Mouse (Mus musculus) CH12.LX (cell line): Measurements from ENCODE around the gene Vmac. TPM values are rescaled to one million over a fixed set of nuclear protein-coding genes. Genes with fewer than 3 reads are reported as not detected.

ENCODE experiments used
- DNase-seq: peaks from one replicate; pipeline ENCODE4 v3.0.0-alpha.2; 2013; ENCODE audit errors: extremely low read depth
- H3K27ac ChIP-seq: 2 replicates; pipeline ENCODE4 v1.5.1; 2012; ENCODE audit warnings: low read depth, mild to moderate bottlenecking, control low read depth, moderate library complexity; ENCODE audit not compliant: insufficient read depth
- H3K27me3 ChIP-seq: replicated peaks from 2 replicates; pipeline ENCODE3; 2012; ENCODE audit warnings: inconsistent platforms
- H3K36me3 ChIP-seq, 2 experiments: replicated peaks in 1 of 2; 2 replicates each; pipeline versions ENCODE3 to v1.6.1; 2012; ENCODE audit warnings: inconsistent platforms in 1 of 2, low read length in 1 of 2, mild to moderate bottlenecking in 1 of 2, mixed read lengths in 1 of 2, moderate library complexity in 1 of 2; ENCODE audit not compliant: control insufficient read depth in 1 of 2, insufficient read depth in 1 of 2
- H3K4me1 ChIP-seq, 2 experiments: 2 replicates each; pipeline ENCODE4 v1.6.1; 2012; ENCODE audit warnings: inconsistent platforms in 1 of 2, moderate library complexity in 1 of 2; ENCODE audit not compliant: insufficient read depth in 2 of 2, control insufficient read depth in 1 of 2
- H3K4me2 ChIP-seq: 2 replicates; pipeline ENCODE4 v1.6.1; 2012; ENCODE audit warnings: low read depth, mild to moderate bottlenecking, control low read depth; ENCODE audit not compliant: poor library complexity, insufficient read depth, severe bottlenecking
- H3K4me3 ChIP-seq, 3 experiments: fragments of 150-350 bp in 1 of 3; sonication (generic) in 1 of 3; replicated peaks in 1 of 3; 2 replicates each; pipeline versions ENCODE3 to v1.5.1; 2011 to 2012; ENCODE audit warnings: low read depth in 2 of 3, low read length in 2 of 3, mild to moderate bottlenecking in 2 of 3, moderate library complexity in 2 of 3, control low read depth in 1 of 3, improper control_type of control experiment in 1 of 3, inconsistent platforms in 1 of 3, mixed read lengths in 1 of 3; ENCODE audit not compliant: poor library complexity in 1 of 3
- H3K79me2 ChIP-seq: replicated peaks from 2 replicates; pipeline ENCODE4 v1.6.1; 2012; ENCODE audit warnings: mild to moderate bottlenecking, moderate library complexity; ENCODE audit not compliant: control insufficient read depth, poor library complexity, insufficient read depth, severe bottlenecking; ENCODE audit errors: extremely low read depth
- H3K9ac ChIP-seq: 2 replicates; pipeline ENCODE4 v1.6.1; 2012; ENCODE audit warnings: low read depth, mild to moderate bottlenecking, control low read depth, moderate library complexity; ENCODE audit not compliant: insufficient read depth
- H3K9me3 ChIP-seq: replicated peaks from 2 replicates; pipeline ENCODE3; 2012; ENCODE audit warnings: low read length, inconsistent platforms, mixed read lengths
- BHLHE40 ChIP-seq: IDR thresholded peaks from 2 replicates; pipeline ENCODE4 v1.6.1; 2011; ENCODE audit warnings: mild to moderate bottlenecking, low read depth, low read length, improper control_type of control experiment
- IRF4 ChIP-seq: IDR thresholded peaks from 2 replicates; pipeline ENCODE4 v1.6.1; 2014; ENCODE audit warnings: low read depth, mild to moderate bottlenecking, inconsistent platforms, low read length, improper control_type of control experiment
- JUN ChIP-seq: IDR thresholded peaks from 2 replicates; pipeline ENCODE4 v1.6.1; 2011; ENCODE audit warnings: low read depth, mild to moderate bottlenecking, low read length, improper control_type of control experiment, moderate library complexity; ENCODE audit not compliant: insufficient read depth
- MYC ChIP-seq: IDR thresholded peaks from 2 replicates; pipeline ENCODE4 v1.6.1; 2011; ENCODE audit warnings: low read depth, mild to moderate bottlenecking, improper control_type of control experiment, low read length
- NRF1 ChIP-seq: IDR thresholded peaks from 2 replicates; pipeline ENCODE4 v1.6.1; 2014; ENCODE audit warnings: low read depth, mild to moderate bottlenecking, inconsistent platforms, low read length, improper control_type of control experiment, moderate library complexity
- PAX5 ChIP-seq: IDR thresholded peaks from 2 replicates; pipeline ENCODE4 v1.6.1; 2012; ENCODE audit warnings: low read length, inconsistent platforms, mixed read lengths
- POLR2A ChIP-seq: IDR thresholded peaks from 2 replicates; pipeline ENCODE4 v1.6.1; 2011; ENCODE audit warnings: low read depth, mild to moderate bottlenecking, improper control_type of control experiment, low read length
- SMC3 ChIP-seq: IDR thresholded peaks from 2 replicates; pipeline ENCODE4 v1.6.1; 2011; ENCODE audit warnings: low read depth, low read length, improper control_type of control experiment
- UBTF ChIP-seq: IDR thresholded peaks from 2 replicates; pipeline ENCODE4 v1.6.1; 2012; ENCODE audit warnings: low read depth, mild to moderate bottlenecking, inconsistent platforms, low read length, improper control_type of control experiment, moderate library complexity
- USF1 ChIP-seq: IDR thresholded peaks from 2 replicates; pipeline ENCODE4 v1.6.1; 2014; ENCODE audit warnings: low read depth, mild to moderate bottlenecking, inconsistent platforms, low read length, improper control_type of control experiment
- ZNF384 ChIP-seq: IDR thresholded peaks from 2 replicates; pipeline ENCODE4 v1.6.1; 2012; ENCODE audit warnings: low read depth, low read length, improper control_type of control experiment, inconsistent platforms
- dilution Hi-C: fragments of 300-500 bp; cut with MboI; formaldehyde crosslinking; loops from 2 replicates; pipeline ENCODE4 v1.14.3; 2020; ENCODE audit warnings: low sequenced_read_pairs; ENCODE audit not compliant: extremely low pct_unique_long_range_greater_than_20kb, extremely low pct_ligation_motif_present
- in situ Hi-C: fragments of 300-500 bp; cut with MboI; formaldehyde crosslinking; loops from 3 replicates; pipeline ENCODE4 v1.14.3; 2019; ENCODE audit warnings: low sequenced_read_pairs, low pct_ligation_motif_present, low pct_unique_long_range_greater_than_20kb, mixed read lengths
- polyA plus RNA-seq: library from polyadenylated mRNA; unstranded; fragments of >175 nt; gene quantifications from 2 replicates; pipeline ENCODE4 v1.2.1, GENCODE M21; 2012; ENCODE audit warnings: low read depth; ENCODE audit not compliant: insufficient read length
- total RNA-seq, 2 experiments: library from RNA; depleted of rRNA; stranded (reverse); fragments of 300-350 nt in 1 of 2; fragments of >200 nt in 1 of 2; gene quantifications; 2 replicates each; pipeline ENCODE4 v1.2.3; 2012 to 2014

The Vmac gene
- total and polyA plus RNA-seq, 3 experiments, result 3.2 to 5.1 (median 3.4) TPM

GRCm38 (mm10) chr17:56715914-56716654, 1.7 kb downstream of the Vmac start:
- Histone ChIP-seq H3K4me1 (peaks cover 17 to 28% of the 10 kb centered on the region in 2 experiments), H3K79me2 (peaks cover 20% of the 10 kb centered on the region), H3K36me3 (peaks cover 24 to 55% of the 10 kb centered on the region in 2 experiments), H3K4me2 (peak overlapping the region; percentile 48), H3K4me3 (peak overlapping the region; percentile 57 to 91 (median 68)), H3K9me3 (no peaks in the 10 kb centered on the region), H3K27ac (no peak overlapping the region), H3K27me3 (no peaks in the 10 kb centered on the region), H3K9ac (peak overlapping the region; percentile 74)
- TF ChIP-seq BHLHE40 (no peak), PAX5 (no peak), IRF4 (0 out of 2 replicates have a peak, but pooled peaks have one; percentile 4), NRF1 (no peak), SMC3 (no peak), USF1 (no peak)
- DNase-seq, result no peak
- in situ Hi-C loops, result loop anchor here (5.0 kb wide), 1 partner anchor 34 kb away; no protein-coding TSS in a partner anchor
- dilution Hi-C loops, result no loop called here

- H3K27ac ChIP-seq, result no peak overlapping the region
- no peak overlapping the region; the same call in 1 of the 2 replicates for H3K4me2 ChIP-seq
- TF ChIP-seq USF1 (no peak), ZNF384 (no peak), JUN (no peak), UBTF (no peak), PAX5 (no peak)
- no peaks in the 10 kb centered on the region for H3K27me3 ChIP-seq
- no peak for DNase-seq
- H3K9ac ChIP-seq, result no peak overlapping the region
- H3K4me3 ChIP-seq, result no peak overlapping the region
- dilution Hi-C loops (no loop called here), in situ Hi-C loops (loop anchor here (5.0 kb wide), 1 partner anchor 33 kb away; no protein-coding TSS in a partner anchor)
- no peaks in the 10 kb centered on the region for H3K9me3 ChIP-seq
- H3K4me1 ChIP-seq, result peaks cover 17 to 28% of the 10 kb centered on the region in 2 experiments
- peaks cover 25 to 55% of the 10 kb centered on the region in 2 experiments for H3K36me3 ChIP-seq
- H3K79me2 ChIP-seq, result peaks cover 20% of the 10 kb centered on the region
Measured at GRCm38 (mm10) chr17:56715360-56715759, 2.5 kb downstream of the Vmac start.

GRCm38 (mm10) chr17:56709708-56710107, 8.1 kb downstream of the Vmac start:
- DNase-seq, result no peak
- dilution Hi-C loops (no loop called here), in situ Hi-C loops (no loop called here)
- no peak overlapping the region for H3K4me3 ChIP-seq
- no peaks in the 10 kb centered on the region for H3K9me3 ChIP-seq
- H3K27ac ChIP-seq, result no peak overlapping the region; the same call in 1 of the 2 replicates
- H3K36me3 ChIP-seq, result peaks cover 80 to 93% of the 10 kb centered on the region in 2 experiments
- no peak overlapping the region for H3K9ac ChIP-seq
- no peaks in the 10 kb centered on the region for H3K79me2 ChIP-seq
- no peak overlapping the region for H3K4me2 ChIP-seq
- 0 out of 2 replicates have a peak, but pooled peaks have one; percentile 35 for TF ChIP-seq MYC
- no peak for TF ChIP-seq POLR2A
- H3K27me3 ChIP-seq, result no peaks in the 10 kb centered on the region
- peaks cover 9 to 18% of the 10 kb centered on the region in 2 experiments for H3K4me1 ChIP-seq
